Mouse (Mus musculus): ENCODE results near the gene Inhba. TPM values are rescaled to one million over a fixed set of nuclear protein-coding genes. Genes with fewer than 3 reads are reported as not detected.

Gene Inhba
- polyA plus RNA-seq, 1 experiment, result 0.48 TPM

GRCm38 (mm10) chr13:16078216-16078731 lies 66.6 kb downstream of the Inhba start:
- Histone ChIP-seq H3K4me1 (ENCODE audit: control insufficient read depth, insufficient read depth, insufficient read length, low read length) (no peaks in the 10 kb centered on the region), H3K4me3 (ENCODE audit: low read depth, low read length) (no peak overlapping the region), H3K27me3 (ENCODE audit: control insufficient read depth, insufficient read depth, low read length) (no peaks in the 10 kb centered on the region), H3K27ac (ENCODE audit: insufficient read depth, low read depth, low read length) (no peak overlapping the region), H3K36me3 (ENCODE audit: control insufficient read depth, insufficient read depth, low read length) (no peaks in the 10 kb centered on the region)
- WGBS, result 60% methylated on average over 7 of the region's 7 CpGs
- TF ChIP-seq POLR2A (IDR thresholded peaks at IDR 0.05; ENCODE audit: low read depth, low read length), result no peak
- TF ChIP-seq CTCF (IDR thresholded peaks at IDR 0.05; ENCODE audit: extremely low read depth, insufficient read length, insufficient replicate concordance, low read depth, low read length), result no peak

GRCm38 (mm10) chr13:16080205-16080604 lies 68.6 kb downstream of the Inhba start:
- H3K4me3 ChIP-seq (ENCODE audit: low read depth, low read length), result no peak overlapping the region
- no peaks in the 10 kb centered on the region for H3K27me3 ChIP-seq (ENCODE audit: control insufficient read depth, insufficient read depth, low read length)
- TF ChIP-seq POLR2A (IDR thresholded peaks at IDR 0.05; ENCODE audit: low read depth, low read length), result no peak
- TF ChIP-seq CTCF (IDR thresholded peaks at IDR 0.05; ENCODE audit: extremely low read depth, insufficient read length, insufficient replicate concordance, low read depth, low read length), result no peak
- H3K4me1 ChIP-seq (ENCODE audit: control insufficient read depth, insufficient read depth, insufficient read length, low read length), result no peaks in the 10 kb centered on the region
- WGBS, result 41% methylated on average over 2 of the region's 2 CpGs
- no peak overlapping the region for H3K27ac ChIP-seq (ENCODE audit: insufficient read depth, low read depth, low read length)
- H3K36me3 ChIP-seq (ENCODE audit: control insufficient read depth, insufficient read depth, low read length), result no peaks in the 10 kb centered on the region
